Mouse (Mus musculus): ENCODE measurements at regions not wholly inside any gene's neighbourhood (a gene's known extent, or its start where the extent isn't known, plus 50 kb on each side); places are given as distances from the start of the nearest gene placed in this dataset.

- TF ChIP-seq POLR2A (IDR thresholded peaks at IDR 0.05; ENCODE audit: extremely low read depth, insufficient read depth, low read length) (no peak), CTCF (IDR thresholded peaks at IDR 0.05; ENCODE audit: low read depth, low read length) (no peak)
Measured at GRCm38 (mm10) chr16:86949681-86950080, 404.3 kb upstream of the N6amt1 start.

Measured in liver, adult 2 months (tissue).